Mouse (Mus musculus) MEL (cell line): ENCODE results near the gene Otud5.

ENCODE experiments used
- BHLHE40 ChIP-seq: IDR thresholded peaks from 2 replicates; pipeline ENCODE4 v1.6.1; 2012; ENCODE audit warnings: low read depth, mild to moderate bottlenecking, inconsistent platforms, low read length, improper control_type of control experiment, borderline replicate concordance
- CTCF ChIP-seq, 3 experiments: IDR thresholded peaks in 2 of 3; conservative IDR thresholded peaks in 1 of 3; 2 replicates each; pipeline ENCODE4 v1.5.1; 2011 to 2012; ENCODE audit warnings: low read length in 3 of 3, low read depth in 2 of 3, mild to moderate bottlenecking in 2 of 3, improper control_type of control experiment in 1 of 3, inconsistent platforms in 1 of 3, mixed read lengths in 1 of 3, moderate library complexity in 1 of 3; ENCODE audit not compliant: control insufficient read depth in 1 of 3, insufficient read depth in 1 of 3, poor library complexity in 1 of 3, severe bottlenecking in 1 of 3
- EP300 ChIP-seq, 2 experiments: IDR thresholded peaks; 2 replicates each; pipeline ENCODE4 v1.6.1; 2011; ENCODE audit warnings: improper control_type of control experiment in 2 of 2, low read length in 2 of 2, low read depth in 1 of 2, mild to moderate bottlenecking in 1 of 2
- JUND ChIP-seq: IDR thresholded peaks from 2 replicates; pipeline ENCODE4 v1.6.1; 2011; ENCODE audit warnings: low read depth, mild to moderate bottlenecking, improper control_type of control experiment, low read length
- MAFK ChIP-seq: IDR thresholded peaks from 2 replicates; pipeline ENCODE4 v1.6.1; 2011; ENCODE audit warnings: low read depth, mild to moderate bottlenecking, low read length, improper control_type of control experiment, borderline replicate concordance
- MAX ChIP-seq: IDR thresholded peaks from 2 replicates; pipeline ENCODE4 v1.6.1; 2011; ENCODE audit warnings: low read length, improper control_type of control experiment
- MYC ChIP-seq: IDR thresholded peaks from 2 replicates; pipeline ENCODE4 v1.6.1; 2011; ENCODE audit warnings: low read depth, mild to moderate bottlenecking, low read length, improper control_type of control experiment, moderate library complexity
- NRF1 ChIP-seq: IDR thresholded peaks from 2 replicates; pipeline ENCODE4 v1.6.1; 2014; ENCODE audit warnings: low read depth, mild to moderate bottlenecking, inconsistent platforms, low read length, improper control_type of control experiment, moderate library complexity; ENCODE audit not compliant: poor library complexity, insufficient read depth, severe bottlenecking
- POLR2A ChIP-seq, 2 experiments: IDR thresholded peaks; 2 replicates each; pipeline ENCODE4 v1.6.1; 2011 to 2012; ENCODE audit warnings: low read length in 2 of 2, mild to moderate bottlenecking in 2 of 2, control low read depth in 1 of 2, improper control_type of control experiment in 1 of 2, low read depth in 1 of 2, moderate library complexity in 1 of 2; ENCODE audit not compliant: control insufficient read depth in 1 of 2, insufficient read depth in 1 of 2, poor library complexity in 1 of 2
- USF1 ChIP-seq: IDR thresholded peaks from 2 replicates; pipeline ENCODE4 v1.6.1; 2014; ENCODE audit warnings: low read depth, mild to moderate bottlenecking, inconsistent platforms, low read length, improper control_type of control experiment, moderate library complexity
- USF2 ChIP-seq, 2 experiments: IDR thresholded peaks; 2 replicates each; pipeline ENCODE4 v1.6.1; 2011 to 2012; ENCODE audit warnings: improper control_type of control experiment in 2 of 2, low read length in 2 of 2, borderline replicate concordance in 1 of 2, inconsistent platforms in 1 of 2, low read depth in 1 of 2, mild to moderate bottlenecking in 1 of 2; ENCODE audit not compliant: insufficient read depth in 1 of 2
- ZC3H11A ChIP-seq: IDR thresholded peaks from 2 replicates; pipeline ENCODE4 v1.6.1; 2012; ENCODE audit warnings: low read depth, mild to moderate bottlenecking, inconsistent platforms, low read length, improper control_type of control experiment

DNA sequence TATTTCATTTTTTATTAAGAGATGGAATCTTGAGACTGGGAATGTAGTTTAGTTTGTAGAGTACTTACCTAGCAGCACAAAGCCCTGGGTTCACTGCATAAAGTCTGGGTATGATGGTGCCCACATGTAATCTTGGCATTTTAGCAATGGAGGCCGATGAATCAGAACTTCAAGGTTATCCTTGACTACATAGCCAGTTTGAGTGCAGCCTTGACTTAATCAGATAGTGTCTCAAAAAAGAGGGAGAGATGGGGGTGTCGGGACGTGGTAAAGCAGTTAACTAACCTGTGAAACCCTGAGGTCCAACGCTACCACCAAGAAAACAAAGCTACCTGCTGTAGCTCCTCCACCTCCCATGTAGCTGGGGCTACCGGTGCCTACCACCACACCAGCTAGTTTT is 63.3 kb downstream of the Otud5 start:
- no peak for TF ChIP-seq EP300 (IDR thresholded peaks at IDR 0.05; ENCODE audit: low read depth in 1 of 2, low read length in 2 of 2)
- TF ChIP-seq BHLHE40, result no peak
- TF ChIP-seq POLR2A (IDR thresholded peaks at IDR 0.05; ENCODE audit: control insufficient read depth in 1 of 2, insufficient read depth in 1 of 2, low read depth in 1 of 2, low read length in 2 of 2, poor library complexity in 1 of 2), result no peak
- TF ChIP-seq USF2 (IDR thresholded peaks at IDR 0.05; ENCODE audit: borderline replicate concordance in 1 of 2, insufficient read depth in 1 of 2, low read depth in 1 of 2, low read length in 2 of 2), result no peak
- TF ChIP-seq CTCF (IDR thresholded peaks at IDR 0.05 in 2 of 3, conservative IDR thresholded peaks at IDR 0.05 in 1 of 3; ENCODE audit: control insufficient read depth in 1 of 3, insufficient read depth in 1 of 3, low read depth in 2 of 3, low read length in 3 of 3, poor library complexity in 1 of 3, severe bottlenecking in 1 of 3), result no peak
- no peak for TF ChIP-seq MAX
- no peak for TF ChIP-seq MAFK
- TF ChIP-seq MYC, result no peak
- no peak for TF ChIP-seq ZC3H11A
- no peak for TF ChIP-seq JUND
- no peak for TF ChIP-seq NRF1
- TF ChIP-seq USF1, result no peak
